Mouse (Mus musculus): ENCODE measurements around the gene 4921517D22Rik. TPM values are rescaled to one million over a fixed set of nuclear protein-coding genes. Genes with fewer than 3 reads are reported as not detected.
"Not testable (repeated sequence)": the region's sequence is repeated elsewhere in the genome, so short reads cannot be mapped to it uniquely, and the experiment has no call there.

4921517D22Rik gene
- not detected in 2 replicates for polyA plus RNA-seq (2016; fragmentation: Nextera tagmentation; extraction: Ambion mirVana)

- peaks cover 21% of the 10 kb centered on the region for H3K4me1 ChIP-seq (replicated peaks)
- no peaks in the 10 kb centered on the region for H3K36me3 ChIP-seq
- 97% methylated on average over 3 of the region's 3 CpGs for WGBS
- peaks cover 67% of the 10 kb centered on the region for H3K27me3 ChIP-seq (ENCODE audit: insufficient read depth, poor library complexity, severe bottlenecking)
- no peak within 1 kb of the TSS for H3K27ac ChIP-seq
- no peak for DNase-seq (ENCODE audit: low spot score)
- H3K4me3 ChIP-seq = no peak within 1 kb of the TSS
- H3K9me3 ChIP-seq = peaks cover 12% of the 10 kb centered on the region
Measured at GRCm38 (mm10) chr13:59694008-59694407, at the start of gene 4921517D22Rik. TSS of gene 4921517D22Rik (minus strand) at chr13:59694108.

GRCm38 (mm10) chr13:59741697-59742096 is 47.8 kb upstream of the 4921517D22Rik start:
- H3K9me3 ChIP-seq = no peaks in the 10 kb centered on the region
- no peak overlapping the region for H3K27ac ChIP-seq
- no peaks in the 10 kb centered on the region for H3K27me3 ChIP-seq (ENCODE audit: insufficient read depth, poor library complexity, severe bottlenecking)
- H3K36me3 ChIP-seq = no peaks in the 10 kb centered on the region
- H3K4me1 ChIP-seq (replicated peaks) = peaks cover 2% of the 10 kb centered on the region; the same call in 1 of the 2 replicates
- DNase-seq (ENCODE audit: low spot score) = no peak
- H3K4me3 ChIP-seq = no peak overlapping the region
- 83% methylated on average over 10 of the region's 10 CpGs for WGBS

- Histone ChIP-seq H3K27ac (no peak overlapping the region), H3K4me3 (no peak overlapping the region), H3K4me1 (replicated peaks) (no peaks in the 10 kb centered on the region), H3K9me3 (no peaks in the 10 kb centered on the region), H3K36me3 (no peaks in the 10 kb centered on the region), H3K27me3 (ENCODE audit: insufficient read depth, poor library complexity, severe bottlenecking) (no peaks in the 10 kb centered on the region)
- 91% methylated on average over 11 of the region's 11 CpGs for WGBS
- DNase-seq (ENCODE audit: low spot score) = no peak
Measured at GRCm38 (mm10) chr13:59741096-59741495, 47.2 kb upstream of the 4921517D22Rik start.

GRCm38 (mm10) chr13:59739397-59739796 is 45.5 kb upstream of the 4921517D22Rik start:
- 93% methylated on average over 4 of the region's 4 CpGs for WGBS
- H3K36me3 ChIP-seq = no peaks in the 10 kb centered on the region
- no peak overlapping the region for H3K4me3 ChIP-seq
- no peak for DNase-seq (ENCODE audit: low spot score)
- H3K27ac ChIP-seq = no peak overlapping the region
- peaks cover 4% of the 10 kb centered on the region; the same call in 1 of the 2 replicates for H3K4me1 ChIP-seq (replicated peaks)
- no peaks in the 10 kb centered on the region for H3K27me3 ChIP-seq (ENCODE audit: insufficient read depth, poor library complexity, severe bottlenecking)
- no peaks in the 10 kb centered on the region for H3K9me3 ChIP-seq

- no peaks in the 10 kb centered on the region for H3K36me3 ChIP-seq
- no peak overlapping the region for H3K27ac ChIP-seq
- no peaks in the 10 kb centered on the region for H3K27me3 ChIP-seq (ENCODE audit: insufficient read depth, poor library complexity, severe bottlenecking)
- DNase-seq (ENCODE audit: low spot score) = no peak
- H3K9me3 ChIP-seq = no peaks in the 10 kb centered on the region
- H3K4me1 ChIP-seq (replicated peaks) = peaks cover 4% of the 10 kb centered on the region; the same call in 1 of the 2 replicates
- WGBS = 89% methylated on average over 2 of the region's 2 CpGs
- H3K4me3 ChIP-seq = no peak overlapping the region
Measured at GRCm38 (mm10) chr13:59738455-59738854, 44.5 kb upstream of the 4921517D22Rik start.

GRCm38 (mm10) chr13:59735190-59735589 is 41.3 kb upstream of the 4921517D22Rik start:
- 31% methylated on average over 3 of the region's 3 CpGs for WGBS
- Histone ChIP-seq H3K9me3 (no peaks in the 10 kb centered on the region), H3K27me3 (ENCODE audit: insufficient read depth, poor library complexity, severe bottlenecking) (no peaks in the 10 kb centered on the region), H3K4me3 (no peak overlapping the region), H3K4me1 (replicated peaks) (peaks cover 4% of the 10 kb centered on the region; the same call in 1 of the 2 replicates), H3K27ac (no peak overlapping the region), H3K36me3 (no peaks in the 10 kb centered on the region)
- peak; percentile 29 for DNase-seq (ENCODE audit: low spot score)

GRCm38 (mm10) chr13:59734347-59734746 is 40.4 kb upstream of the 4921517D22Rik start:
- not testable (repeated sequence) for H3K27me3 ChIP-seq (ENCODE audit: insufficient read depth, poor library complexity, severe bottlenecking); H3K27ac ChIP-seq; DNase-seq (ENCODE audit: low spot score); H3K4me1 ChIP-seq (replicated peaks); H3K4me3 ChIP-seq; H3K9me3 ChIP-seq; H3K36me3 ChIP-seq
- WGBS = 39% methylated on average over 6 of the region's 6 CpGs

- WGBS = 76% methylated on average over 4 of the region's 4 CpGs
- Histone ChIP-seq H3K27me3 (ENCODE audit: insufficient read depth, poor library complexity, severe bottlenecking) (peaks cover 5% of the 10 kb centered on the region), H3K4me3 (no peak overlapping the region)
Measured at GRCm38 (mm10) chr13:59733936-59734335, 40.0 kb upstream of the 4921517D22Rik start.

GRCm38 (mm10) chr13:59731652-59732051 is 37.7 kb upstream of the 4921517D22Rik start, which contains the start of gene Spata31d1d:
TSS of gene Spata31d1d (minus strand) at chr13:59731752.
- Histone ChIP-seq H3K9me3 (no peaks in the 10 kb centered on the region), H3K36me3 (no peaks in the 10 kb centered on the region), H3K4me3 (no peak within 1 kb of the TSS), H3K27ac (no peak within 1 kb of the TSS), H3K4me1 (replicated peaks) (peaks cover 8% of the 10 kb centered on the region), H3K27me3 (ENCODE audit: insufficient read depth, poor library complexity, severe bottlenecking) (peaks cover 21% of the 10 kb centered on the region)
- no peak for DNase-seq (ENCODE audit: low spot score)
- 41% methylated on average over 7 of the region's 7 CpGs for WGBS

More at GRCm38 (mm10) chr13:59733936-59734335, 40.0 kb upstream of the 4921517D22Rik start:
- Histone ChIP-seq H3K36me3 (no peaks in the 10 kb centered on the region), H3K27ac (no peak overlapping the region), H3K9me3 (no peaks in the 10 kb centered on the region), H3K4me1 (replicated peaks) (peaks cover 4% of the 10 kb centered on the region; the same call in 1 of the 2 replicates)
- DNase-seq (ENCODE audit: low spot score) = no peak

- WGBS = 32% methylated on average over 7 of the region's 7 CpGs
- H3K27ac ChIP-seq = peak overlapping the region; percentile 50; the same call in 1 of the 2 replicates
Measured at GRCm38 (mm10) chr13:59728378-59729093, 34.6 kb upstream of the 4921517D22Rik start.

GRCm38 (mm10) chr13:59726139-59726867 is 32.4 kb upstream of the 4921517D22Rik start:
- Histone ChIP-seq H3K4me3 (peak overlapping the region; percentile 29), H3K27ac (peak overlapping the region; percentile 54; the same call in 1 of the 2 replicates)
- WGBS = 36% methylated on average over 29 of the region's 29 CpGs

More at GRCm38 (mm10) chr13:59728378-59729093, 34.6 kb upstream of the 4921517D22Rik start:
- H3K27me3 ChIP-seq (ENCODE audit: insufficient read depth, poor library complexity, severe bottlenecking) = peaks cover 33% of the 10 kb centered on the region
- H3K4me1 ChIP-seq (replicated peaks) = peaks cover 19% of the 10 kb centered on the region
- no peaks in the 10 kb centered on the region for H3K9me3 ChIP-seq
- DNase-seq (ENCODE audit: low spot score) = peak; percentile 86
- H3K4me3 ChIP-seq = no peak overlapping the region
- H3K36me3 ChIP-seq = no peaks in the 10 kb centered on the region

GRCm38 (mm10) chr13:59722089-59722488 is 28.2 kb upstream of the 4921517D22Rik start:
- 70% methylated on average over 1 of the region's 1 CpGs for WGBS
- not testable (repeated sequence) for H3K9me3 ChIP-seq; H3K36me3 ChIP-seq; H3K4me3 ChIP-seq; DNase-seq (ENCODE audit: low spot score); H3K27ac ChIP-seq
- Histone ChIP-seq H3K27me3 (ENCODE audit: insufficient read depth, poor library complexity, severe bottlenecking) (peaks cover 16% of the 10 kb centered on the region; the same call in 1 of the 2 replicates), H3K4me1 (replicated peaks) (peaks cover 23% of the 10 kb centered on the region)

More at GRCm38 (mm10) chr13:59726139-59726867, 32.4 kb upstream of the 4921517D22Rik start:
- peaks cover 19% of the 10 kb centered on the region for H3K4me1 ChIP-seq (replicated peaks)
- peaks cover 33% of the 10 kb centered on the region for H3K27me3 ChIP-seq (ENCODE audit: insufficient read depth, poor library complexity, severe bottlenecking)
- DNase-seq (ENCODE audit: low spot score) = no peak
- H3K9me3 ChIP-seq = no peaks in the 10 kb centered on the region
- no peaks in the 10 kb centered on the region for H3K36me3 ChIP-seq
